Mouse (Mus musculus) embryo, embryonic 11.5 days (tissue): Measurements from ENCODE around the gene Chodl.
A peak's percentile ranks its signal among the peaks of the same experiment; 100 is the strongest.

ENCODE experiments used
- DNase-seq: peaks from one replicate; pipeline ENCODE4 v3.0.0-alpha.2; 2012; ENCODE audit warnings: low read depth, low spot score

Gene Chodl

GRCm38 (mm10) chr16:78930382-78931286, at the start of gene Chodl:
Gene Chodl (plus strand): TSS chr16:78930948.
- peak; percentile 14 for DNase-seq

GRCm38 (mm10) chr16:78922644-78923043, 8.1 kb upstream of the Chodl start:
- DNase-seq = no peak

- no peak for DNase-seq
These were observed 708 bp downstream of the Chodl start for GRCm38 (mm10) chr16:78931287-78932025.

GRCm38 (mm10) chr16:78934298-78934697, 3.5 kb downstream of the Chodl start:
- DNase-seq = no peak

GRCm38 (mm10) chr16:78937755-78938154, 7.0 kb downstream of the Chodl start:
- no peak for DNase-seq

- no peak for DNase-seq
These were observed 19.6 kb downstream of the Chodl start for GRCm38 (mm10) chr16:78950359-78950758.

- no peak for DNase-seq
These were observed 26.7 kb downstream of the Chodl start for GRCm38 (mm10) chr16:78957434-78957833.

- peak; percentile 20 for DNase-seq
These were observed 38.5 kb downstream of the Chodl start for GRCm38 (mm10) chr16:78969091-78969731.

- no peak for DNase-seq
These were observed 43.4 kb downstream of the Chodl start for GRCm38 (mm10) chr16:78974099-78974498.

GRCm38 (mm10) chr16:78976384-78976783, 45.6 kb downstream of the Chodl start:
- no peak for DNase-seq
